Mouse (Mus musculus): Measurements from ENCODE around the gene Atcay.

GRCm38 (mm10) chr10:81272356-81272755, 41.7 kb upstream of the Atcay start:
- TF ChIP-seq CTCF (IDR thresholded peaks at IDR 0.05; ENCODE audit: borderline replicate concordance, control insufficient read depth, extremely low read depth, insufficient read depth, low read length, poor library complexity) (no peak), POLR2A (IDR thresholded peaks at IDR 0.05; ENCODE audit: control insufficient read depth, extremely low read depth, insufficient read depth, low read length, poor library complexity) (no peak)
